Mouse (Mus musculus) CD4-positive, CD25-positive, alpha-beta regulatory T cell, adult 4 months (primary cell): ENCODE measurements at regions not wholly inside any gene's neighbourhood (a gene's known extent, or its start where the extent isn't known, plus 50 kb on each side); places are given as distances from the start of the nearest gene placed in this dataset.

Source experiments
- ATAC-seq: one replicate; pipeline ENCODE4 v1.8.0; 2017

DNA sequence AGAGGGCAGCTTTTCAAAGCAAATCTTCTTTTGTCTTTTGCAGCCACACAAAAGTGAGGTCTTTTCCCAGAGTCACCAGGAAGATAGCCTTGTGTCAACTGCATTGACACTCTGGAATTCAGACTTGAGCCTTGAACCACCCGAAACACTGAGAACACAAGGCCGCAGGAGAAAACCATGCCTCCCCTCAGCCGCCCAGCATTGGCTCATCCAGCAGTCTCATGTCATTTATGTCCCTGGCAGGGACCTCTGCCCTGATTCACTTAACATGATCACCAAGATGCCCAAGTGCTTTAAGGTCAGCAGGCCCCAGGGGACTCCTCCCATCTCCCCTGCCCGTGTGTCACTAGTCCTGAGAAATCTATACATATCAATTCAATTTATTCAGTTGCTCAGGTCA lies 173.1 kb upstream of the Kdm8 start:
- no peak for ATAC-seq

DNA sequence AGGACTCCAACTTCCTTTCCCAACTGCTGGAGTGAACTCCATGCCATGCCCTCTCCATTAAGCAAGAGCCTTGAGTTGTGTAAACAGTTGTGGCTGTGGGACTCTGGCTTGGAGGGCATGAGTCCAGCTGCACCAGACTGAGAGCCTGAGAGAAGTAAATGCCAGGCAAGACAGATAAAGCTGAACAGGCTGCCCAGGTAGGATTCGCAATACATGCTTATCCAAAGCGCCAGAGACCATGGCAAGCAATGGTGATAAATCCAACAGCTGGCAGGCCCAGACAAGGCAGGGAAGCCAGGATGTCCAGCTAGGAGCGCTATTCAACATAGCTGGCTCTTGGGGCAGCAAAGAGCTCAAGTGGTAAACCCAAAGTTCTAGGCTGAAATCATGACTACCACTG lies 163.1 kb upstream of the Kdm8 start:
- no peak for ATAC-seq

DNA sequence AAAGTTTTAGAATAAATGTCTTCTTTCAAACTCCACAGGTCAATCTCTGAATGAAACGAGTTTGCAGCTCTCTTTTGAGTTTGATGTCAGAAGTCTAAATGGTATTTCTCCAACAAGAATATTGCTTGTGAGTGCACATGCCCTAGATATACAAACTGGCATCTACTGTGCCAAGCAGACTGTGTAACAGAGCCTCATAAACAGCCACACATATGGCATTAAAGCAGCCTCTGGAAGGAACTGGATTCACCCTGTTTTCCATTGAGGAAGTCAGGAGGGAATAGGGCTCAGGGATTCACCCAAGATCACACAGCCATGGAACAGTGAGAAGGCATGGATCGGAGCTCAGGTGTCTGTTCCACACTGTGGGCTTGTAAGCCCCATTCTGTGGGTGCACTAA lies 149.2 kb upstream of the Kdm8 start:
- ATAC-seq: no peak

DNA sequence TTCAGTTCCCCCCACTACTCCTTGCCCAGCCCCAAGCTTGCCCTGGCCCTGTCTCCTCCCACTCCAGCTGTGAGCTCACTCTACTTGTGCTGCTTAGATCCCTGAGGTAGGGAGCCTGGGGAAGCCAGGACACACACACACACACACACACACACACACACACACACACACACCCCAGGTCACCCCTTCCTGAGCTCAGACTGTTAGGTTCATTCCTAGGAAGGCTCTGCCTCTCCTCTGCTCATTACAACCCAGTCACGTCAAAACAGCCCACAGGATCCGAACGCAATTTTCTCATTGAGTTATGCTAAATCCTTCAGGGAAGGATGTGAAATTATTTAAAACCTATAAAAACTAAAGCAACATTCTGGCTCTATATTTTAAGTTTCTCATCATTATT lies 136.0 kb upstream of the Kdm8 start:
- ATAC-seq: no peak

DNA sequence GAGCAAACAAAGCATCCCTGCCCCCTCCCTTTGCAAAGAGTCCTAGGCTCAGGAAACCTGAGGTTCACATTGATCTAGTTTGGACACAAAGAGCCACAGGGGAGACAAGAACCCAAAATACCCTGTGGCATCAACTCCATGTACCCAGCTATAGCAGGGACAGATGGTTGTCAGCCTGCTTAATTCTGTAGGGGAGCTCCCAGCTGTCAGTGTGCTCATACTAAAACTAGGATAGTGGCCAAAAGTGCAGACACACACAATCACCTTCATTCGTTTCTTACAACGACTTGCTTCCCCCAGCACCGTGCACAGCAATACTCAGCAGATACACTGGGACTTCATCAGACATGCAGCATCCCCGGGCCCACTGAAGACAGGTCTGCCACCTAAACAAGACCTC lies 133.5 kb upstream of the Kdm8 start:
- no peak for ATAC-seq

DNA sequence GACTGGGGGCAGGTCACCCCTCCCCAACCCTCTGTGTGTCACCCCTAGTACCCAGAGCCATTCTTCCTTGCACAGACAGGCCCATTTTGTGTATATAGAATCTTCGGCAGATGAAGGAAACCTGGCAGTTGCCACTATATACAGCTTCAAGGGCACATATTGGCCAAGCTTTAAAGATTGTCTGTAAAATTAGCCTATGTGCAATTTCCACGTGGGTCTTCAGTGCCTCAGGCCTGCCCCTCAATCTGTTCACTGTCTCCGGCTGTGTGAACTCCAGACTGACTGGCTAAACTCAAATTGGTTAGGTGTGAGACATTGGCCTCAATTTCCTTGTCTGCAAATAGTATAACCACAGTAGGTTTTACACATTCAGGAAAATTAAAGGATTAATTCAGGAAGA lies 130.9 kb upstream of the Kdm8 start:
- no peak for ATAC-seq

DNA sequence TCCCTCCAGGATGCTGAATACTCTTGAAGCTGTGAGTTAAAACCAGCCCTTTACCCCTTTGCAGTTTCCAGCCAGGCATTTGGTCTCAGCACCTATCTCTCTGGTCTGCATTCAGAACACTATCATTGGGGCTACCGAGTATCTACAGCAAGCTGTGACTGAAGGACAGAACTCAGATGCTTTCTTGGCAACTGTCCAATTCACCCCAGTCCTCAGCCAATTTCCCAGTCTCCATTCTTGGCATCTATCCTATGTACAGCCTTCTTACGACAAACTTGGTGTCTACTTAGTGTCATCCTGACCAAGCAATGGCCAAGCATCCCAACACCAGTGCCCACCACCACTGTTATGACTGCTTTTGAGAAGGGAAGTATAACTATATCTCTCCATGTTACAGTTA lies 109.7 kb upstream of the Kdm8 start:
- ATAC-seq: no peak

DNA sequence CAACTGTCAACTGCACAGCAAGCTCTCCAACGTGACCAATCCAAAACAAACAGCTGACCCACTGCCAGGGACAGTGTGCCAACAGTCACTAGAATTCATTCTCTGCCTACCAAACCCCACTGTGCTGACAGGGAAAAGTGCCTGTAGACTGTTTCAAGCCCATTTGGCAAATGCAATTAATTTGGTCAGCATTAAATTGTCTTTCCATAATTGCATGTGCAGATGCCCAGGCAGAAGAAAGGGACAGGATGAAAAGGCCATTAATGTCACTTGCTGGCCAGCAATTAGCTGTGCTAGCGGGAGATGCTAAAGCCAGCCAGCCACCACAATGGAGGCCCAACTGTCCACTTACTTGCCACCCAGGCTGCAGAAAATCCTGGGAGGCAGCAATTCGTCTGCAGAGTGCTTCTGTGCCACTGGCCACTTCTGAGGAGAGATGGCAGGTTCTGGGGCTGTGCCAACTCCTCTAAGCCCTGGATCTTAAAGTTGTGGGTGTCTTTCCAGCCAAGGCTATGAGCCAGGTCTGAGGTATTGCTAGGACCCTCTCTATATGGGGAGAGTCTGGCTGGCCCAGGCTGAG lies 108.8 kb upstream of the Kdm8 start:
- no peak for ATAC-seq

DNA sequence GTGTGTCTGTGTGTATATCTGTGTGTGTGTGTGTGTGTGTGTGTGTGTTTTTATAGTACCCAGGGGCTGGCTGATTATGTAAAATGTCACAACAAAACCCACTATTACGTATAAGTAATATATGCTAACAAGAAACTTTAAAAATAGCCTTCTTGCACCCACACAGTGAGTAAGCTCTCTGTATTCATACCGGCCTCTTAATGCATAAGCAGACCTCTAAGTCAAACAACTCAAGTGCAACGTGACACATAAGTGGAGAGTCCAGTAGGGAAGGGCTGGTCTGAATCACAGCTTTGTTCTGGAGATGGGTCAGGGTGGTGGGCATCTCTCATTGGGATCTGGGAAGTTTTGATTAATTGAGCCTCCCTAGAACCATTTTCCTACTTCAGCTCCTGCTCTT lies 107.7 kb upstream of the Kdm8 start:
- no peak for ATAC-seq

DNA sequence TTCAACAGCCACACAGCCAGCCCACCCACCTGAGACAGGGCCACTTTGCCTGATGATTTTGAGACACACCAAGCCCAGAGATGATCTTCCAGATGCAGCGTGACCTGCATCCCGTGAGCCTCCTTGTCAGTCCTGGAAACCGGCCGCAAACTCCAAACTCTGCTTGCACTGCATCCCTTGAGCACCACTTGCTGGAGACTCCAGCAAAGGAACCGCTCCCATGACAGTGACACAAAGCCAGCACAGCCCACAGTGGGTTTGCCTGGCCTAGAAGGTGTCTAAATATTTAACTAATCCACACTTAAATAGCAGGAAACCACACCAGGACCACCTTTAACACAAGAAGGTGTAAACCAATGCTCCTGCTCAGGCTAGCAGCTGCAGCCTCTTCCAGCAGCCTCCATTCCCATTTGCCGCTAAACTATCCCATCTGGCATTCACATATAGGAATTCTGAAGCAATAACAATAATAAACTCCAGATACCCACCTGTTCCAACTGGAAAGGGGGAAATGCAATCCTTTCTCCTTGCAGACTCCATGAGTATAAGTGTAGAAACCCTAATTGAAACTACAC lies 106.2 kb upstream of the Kdm8 start:
- no peak for ATAC-seq

DNA sequence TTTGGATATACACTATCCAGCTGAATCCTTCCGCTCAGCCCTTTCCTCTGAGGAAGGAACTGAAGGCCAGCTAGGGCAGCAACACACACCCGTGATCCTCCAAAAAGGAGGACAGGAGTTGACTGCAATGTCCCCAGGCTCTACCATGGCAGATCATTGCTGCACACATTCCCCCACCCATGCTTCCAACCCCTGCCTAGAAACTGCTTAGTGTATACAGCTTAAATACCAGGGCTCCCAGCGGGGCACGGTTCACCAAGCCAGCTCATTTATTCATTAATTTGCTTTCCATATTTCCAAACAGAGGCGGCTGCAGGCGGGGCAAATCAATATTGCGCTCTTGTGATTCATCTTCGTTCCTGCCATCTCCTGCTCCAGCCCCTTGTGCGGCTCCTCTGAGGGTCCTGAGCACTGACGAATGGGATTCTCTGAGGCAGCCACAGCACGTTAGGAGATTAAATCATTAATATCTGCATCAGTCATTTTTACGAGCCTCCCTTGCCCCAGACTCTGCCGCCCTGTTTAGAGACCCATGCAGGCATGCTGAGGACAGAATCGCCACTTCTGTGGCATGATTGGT lies 104.1 kb upstream of the Kdm8 start:
- no peak for ATAC-seq

DNA sequence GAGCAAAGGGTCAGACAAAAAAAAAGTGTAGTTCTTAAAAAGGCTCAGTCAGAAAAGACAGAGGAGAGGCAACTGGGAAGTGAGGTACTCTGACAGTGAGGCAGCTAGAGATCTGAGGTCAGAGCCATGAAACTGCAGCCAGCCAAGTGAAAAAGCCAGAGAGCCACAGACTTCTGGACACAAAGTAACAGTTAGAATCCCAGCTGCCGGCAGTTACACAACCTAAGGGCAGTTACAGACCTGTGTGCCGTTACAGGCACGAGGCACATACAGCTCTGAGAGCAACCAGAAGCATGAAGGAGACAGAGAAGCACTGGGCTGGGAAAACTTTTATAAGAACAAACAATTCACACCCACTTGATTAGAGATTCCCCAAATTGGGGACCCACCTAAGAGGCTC lies 94.9 kb upstream of the Kdm8 start:
- ATAC-seq: no peak

DNA sequence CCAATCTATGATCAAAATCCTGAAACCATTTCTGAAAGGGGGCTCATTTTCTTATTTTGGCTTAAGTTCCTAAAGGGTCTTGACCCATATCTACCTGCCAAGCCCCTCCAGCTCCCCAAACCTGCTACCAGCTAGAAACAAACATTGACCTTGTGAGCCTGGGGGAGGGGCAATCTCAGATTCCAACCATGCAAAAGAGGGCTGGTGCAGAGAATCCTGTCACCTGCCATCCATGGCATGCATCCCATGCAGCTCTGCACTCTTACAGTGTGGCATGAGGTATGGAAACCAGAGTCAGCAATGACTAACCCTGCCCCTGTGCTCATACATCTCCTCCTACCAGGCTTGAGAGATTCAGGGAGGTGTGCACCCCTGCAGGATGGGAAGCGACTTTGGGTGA lies 90.3 kb upstream of the Kdm8 start:
- ATAC-seq: no peak

DNA sequence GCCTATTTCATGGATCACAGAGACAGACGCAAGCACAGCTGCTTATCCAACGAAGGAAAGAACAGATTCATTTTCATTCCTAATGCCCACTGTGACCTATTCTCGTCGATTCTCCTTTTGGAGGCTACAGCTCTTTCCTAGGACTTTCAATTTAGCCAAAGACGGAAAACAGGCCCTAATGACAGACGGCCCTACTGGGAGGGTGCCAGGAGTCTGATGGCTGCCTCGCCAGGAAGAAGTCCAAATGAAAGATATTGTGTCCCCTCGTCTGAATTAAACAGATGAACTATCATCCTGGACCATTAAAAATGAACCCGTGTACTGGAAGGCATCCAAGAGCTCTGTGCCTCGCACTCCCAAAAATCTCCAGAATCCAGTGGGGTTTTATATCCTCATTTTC lies 89.5 kb upstream of the Kdm8 start:
- ATAC-seq: no peak

DNA sequence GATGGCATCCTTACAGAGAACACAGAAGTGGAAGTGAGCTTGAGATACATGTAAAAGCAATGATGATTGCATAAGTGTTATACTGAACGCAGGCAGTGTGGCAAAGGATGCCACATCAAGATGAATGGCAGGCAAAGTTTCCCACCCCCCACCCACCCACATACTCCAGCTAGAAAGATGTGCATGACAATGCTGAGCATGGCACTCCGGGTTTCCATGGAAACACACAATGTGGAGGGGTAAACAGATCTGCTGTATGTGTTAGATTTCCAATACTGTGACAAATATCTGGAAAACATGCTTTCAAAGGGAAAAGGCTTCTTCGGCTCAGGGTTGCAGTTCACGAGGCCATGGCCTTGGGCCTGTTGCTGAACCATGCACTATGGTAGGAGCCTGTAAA lies 86.5 kb upstream of the Kdm8 start:
- ATAC-seq: no peak

DNA sequence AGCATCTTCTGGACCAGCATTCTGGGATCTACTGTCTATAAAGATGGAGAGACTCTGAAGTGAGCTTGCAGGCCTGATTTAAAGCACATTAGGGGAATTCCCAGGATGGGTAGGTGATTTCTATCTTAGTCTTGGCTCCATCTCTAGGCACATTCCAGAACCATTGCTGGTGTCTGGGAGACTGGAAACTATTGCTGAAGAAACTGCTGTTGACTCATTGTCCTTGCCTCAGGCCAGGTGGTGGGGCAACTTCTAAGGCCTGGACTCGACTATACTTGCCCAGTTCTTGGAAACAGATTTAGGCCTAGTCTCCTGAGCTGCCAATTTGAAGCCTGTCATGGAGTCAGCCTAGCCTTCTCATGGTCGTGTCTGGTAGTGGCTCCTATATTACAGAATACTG lies 61.5 kb upstream of the Kdm8 start:
- no peak for ATAC-seq

DNA sequence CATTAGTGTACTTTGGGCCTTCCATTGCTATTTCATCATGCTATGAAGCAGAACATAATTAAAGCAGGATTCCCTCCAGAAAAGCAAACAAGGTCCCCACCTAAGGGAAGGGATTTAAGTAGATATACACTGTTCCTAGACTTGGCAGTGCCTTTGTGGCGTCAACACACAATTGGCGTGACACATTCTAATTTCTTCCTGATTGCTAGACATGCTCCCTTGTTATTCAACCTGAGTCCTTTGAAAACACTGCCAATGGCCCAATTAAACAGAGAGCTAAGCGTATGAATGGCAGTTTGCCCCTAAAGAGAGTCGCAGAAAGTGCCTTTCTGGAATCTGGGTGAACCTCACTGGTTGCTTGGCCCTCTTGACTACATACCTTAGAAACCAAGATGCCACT lies 60.3 kb upstream of the Kdm8 start:
- no peak for ATAC-seq

DNA sequence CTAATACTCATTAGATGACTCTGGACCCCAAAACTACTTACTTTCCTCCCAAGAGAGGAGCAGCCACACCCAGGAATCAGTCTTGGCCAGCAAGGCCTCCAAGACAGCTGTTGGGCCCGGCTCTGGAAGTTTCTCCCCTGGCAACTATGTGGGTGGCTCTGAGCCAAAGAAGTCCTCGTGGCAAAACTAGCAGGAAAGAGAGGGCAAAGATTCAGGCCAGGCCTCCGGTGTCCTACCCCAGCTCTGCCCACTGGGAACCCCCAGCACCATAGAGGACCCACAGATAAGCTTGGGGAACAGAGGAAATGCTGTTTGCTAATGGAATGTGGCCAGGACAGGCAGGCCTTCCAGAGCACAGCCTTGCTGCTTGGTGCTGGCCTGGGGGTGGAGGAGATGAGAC lies 51.9 kb upstream of the Kdm8 start:
- no peak for ATAC-seq

DNA sequence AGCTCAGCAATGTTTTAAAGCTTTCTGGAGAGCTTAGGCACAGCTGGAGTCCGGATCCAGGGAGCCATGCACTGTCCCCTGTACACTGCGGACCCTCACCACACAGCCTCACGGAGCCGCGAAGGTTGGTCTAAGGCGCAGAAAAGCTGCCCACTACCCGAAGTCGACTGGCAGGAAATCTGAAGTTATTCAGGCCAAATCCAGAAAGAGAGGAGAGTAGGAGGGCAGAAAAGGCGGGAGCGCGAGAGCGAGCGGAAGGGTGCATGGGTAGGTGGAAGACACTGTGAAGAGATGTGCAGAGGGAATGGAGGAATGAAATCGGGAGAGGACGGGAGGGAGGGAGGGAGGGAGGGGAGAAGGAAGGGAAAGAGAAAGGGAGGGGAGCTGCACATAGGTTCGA lies 51.2 kb upstream of the Kdm8 start:
- ATAC-seq: no peak

DNA sequence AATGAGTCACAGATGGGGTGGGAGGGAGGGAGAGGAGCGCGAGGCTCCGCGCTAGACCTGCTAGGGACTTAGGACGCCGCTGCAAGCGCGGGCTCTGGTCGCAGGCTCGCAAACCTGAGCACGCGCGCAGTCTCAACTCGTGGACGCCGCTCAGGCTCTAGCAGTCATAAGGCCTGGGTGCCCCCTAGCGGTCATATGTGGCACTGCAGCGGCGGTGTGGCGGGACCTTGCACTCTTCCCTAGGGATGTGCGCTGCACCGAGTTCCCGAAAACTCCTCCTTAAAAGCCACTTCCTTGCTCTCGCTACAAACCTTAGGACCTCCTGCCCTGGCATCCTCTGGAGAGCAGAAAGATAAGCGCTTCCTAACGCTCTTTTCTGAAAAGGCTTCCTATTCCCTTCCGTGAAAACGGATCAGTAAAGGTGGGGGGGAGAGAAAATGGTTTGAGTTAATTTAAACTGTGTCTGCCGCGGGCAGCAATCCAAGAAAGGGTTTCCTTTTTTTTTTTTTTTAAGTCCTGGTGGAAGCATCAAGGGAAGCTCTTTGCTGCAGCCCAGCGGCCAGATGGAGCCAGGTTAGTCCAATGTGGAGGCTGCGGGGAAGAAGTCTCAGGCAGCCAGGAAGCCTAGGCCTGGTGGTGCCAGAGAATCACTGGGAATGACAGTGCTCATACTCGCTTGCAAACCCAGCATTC lies 50.7 kb upstream of the Kdm8 start:
- ATAC-seq: peak; percentile 61
